Mouse (Mus musculus) intestine, embryonic 14.5 days (tissue): ENCODE data around the gene Tnfaip8l3. TPM values are rescaled to one million over a fixed set of nuclear protein-coding genes. Genes with fewer than 3 reads are reported as not detected.

Source experiments
- ATAC-seq: fragments of 200-750 bp; cut with Nextera tagmentation; replicated peaks from 2 replicates; pipeline ENCODE4 v1.8.0; 2017; ENCODE audit warnings: low read depth, moderate number of reproducible peaks, moderate TSS enrichment, moderate library complexity; ENCODE audit not compliant: low FRiP score, low TSS enrichment
- DNase-seq: peaks from one replicate; pipeline ENCODE4 v3.0.0-alpha.2; 2018; ENCODE audit warnings: low spot score
- H3K27ac ChIP-seq: fragments of 300-500 bp; sonication (generic); 2 replicates; pipeline ENCODE4 v1.5.1; 2014; ENCODE audit warnings: low read depth, mild to moderate bottlenecking, control low read depth
- H3K27me3 ChIP-seq: fragments of 300-500 bp; sonication (generic); replicated peaks from 2 replicates; pipeline ENCODE4 v1.6.1; 2014; ENCODE audit warnings: low read length, control low read depth; ENCODE audit not compliant: control insufficient read depth, insufficient read depth
- H3K36me3 ChIP-seq: fragments of 300-500 bp; sonication (generic); 2 replicates; pipeline ENCODE4 v1.6.1; 2014; ENCODE audit warnings: low read length, control low read depth; ENCODE audit not compliant: control insufficient read depth, insufficient read depth
- H3K4me1 ChIP-seq: fragments of 300-500 bp; sonication (generic); replicated peaks from 2 replicates; pipeline ENCODE4 v1.6.1; 2014; ENCODE audit warnings: low read length, control low read depth, mixed read lengths; ENCODE audit not compliant: control insufficient read depth, insufficient read depth
- H3K4me2 ChIP-seq: fragments of 300-500 bp; sonication (generic); 2 replicates; pipeline ENCODE4 v1.6.1; 2014; ENCODE audit warnings: low read length
- H3K4me3 ChIP-seq: fragments of 300-500 bp; sonication (generic); 2 replicates; pipeline ENCODE4 v1.5.1; 2014; ENCODE audit warnings: low read depth, low read length, control low read depth, mixed read lengths
- H3K9ac ChIP-seq: fragments of 300-500 bp; sonication (generic); 2 replicates; pipeline ENCODE4 v1.6.1; 2014; ENCODE audit warnings: mild to moderate bottlenecking, low read length
- H3K9me3 ChIP-seq: fragments of 300-500 bp; sonication (generic); 2 replicates; pipeline ENCODE4 v1.6.1; 2016; ENCODE audit warnings: low read length, control low read depth; ENCODE audit not compliant: control insufficient read depth
- WGBS: fragments of 180-500 bp; shearing (Covaris S2); extraction: QIAGEN DNeasy Blood & Tissue Kit; methylation state at CpG from one replicate; pipeline ENCODE4 v1.1.7; 2014; 5-methylcytosine and 5-hydroxymethylcytosine counted together
- polyA plus RNA-seq: library from polyadenylated mRNA; unstranded; fragments of >200 nt; fragmentation: Nextera tagmentation; extraction: Ambion mirVana; gene quantifications from 2 replicates; pipeline ENCODE4 v1.2.1, GENCODE M21; 2014

The Tnfaip8l3 gene
- polyA plus RNA-seq, 1 experiment from 2014 or later, result 0.05 TPM

DNA sequence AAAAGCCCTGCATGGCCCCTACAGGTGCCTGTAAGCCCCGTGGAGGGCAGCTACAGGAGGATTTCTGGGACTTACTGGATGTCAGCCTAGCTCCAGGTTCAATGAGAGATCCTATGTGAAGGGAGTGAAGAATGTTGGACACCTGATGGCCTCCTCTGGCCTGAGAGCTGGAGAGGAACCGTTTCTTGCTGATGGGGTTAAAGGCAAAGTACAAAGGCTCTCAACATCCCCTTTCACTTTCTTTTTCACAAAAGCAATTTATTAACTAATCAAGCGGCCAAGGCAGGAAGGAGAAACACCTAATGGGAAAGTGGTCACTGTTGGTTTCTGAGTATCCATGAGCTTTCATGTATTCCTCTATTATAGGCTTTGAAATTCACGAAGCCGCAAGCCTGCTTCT is 1.0 kb upstream of the Tnfaip8l3 start:
- Histone ChIP-seq H3K4me1 (peaks cover 6% of the 10 kb centered on the region), H3K9ac (no peak overlapping the region), H3K9me3 (no peaks in the 10 kb centered on the region), H3K4me3 (peak overlapping the region; percentile 46), H3K4me2 (peak overlapping the region; percentile 94), H3K27me3 (peaks cover 40% of the 10 kb centered on the region), H3K36me3 (no peaks in the 10 kb centered on the region), H3K27ac (no peak overlapping the region)
- DNase-seq, result no peak
- 40% methylated on average over 5 of the region's 5 CpGs for WGBS
- ATAC-seq, result no peak

DNA sequence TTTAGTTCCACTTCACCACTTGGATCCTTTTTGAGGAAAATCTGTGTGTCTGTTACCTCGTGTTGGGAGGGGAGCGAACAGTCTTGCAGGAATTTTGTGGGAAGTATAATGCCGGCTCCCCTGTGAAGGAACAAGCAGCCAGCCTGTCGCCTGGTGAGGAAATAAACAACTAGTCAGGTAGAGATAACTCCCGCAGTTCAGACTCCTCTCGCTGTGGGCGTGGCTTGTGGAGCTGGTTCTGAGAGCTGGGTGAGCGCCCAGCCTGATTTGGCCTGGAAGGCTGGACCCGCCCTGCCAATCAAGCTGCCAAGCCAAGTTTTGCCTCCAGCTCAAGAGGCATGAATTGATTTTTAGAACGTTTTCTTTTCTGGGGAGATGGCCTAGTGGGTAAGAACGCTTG is 589 bp upstream of the Tnfaip8l3 start:
- H3K27ac ChIP-seq, result no peak overlapping the region
- H3K36me3 ChIP-seq, result no peaks in the 10 kb centered on the region
- H3K4me2 ChIP-seq, result peak overlapping the region; percentile 94
- H3K4me1 ChIP-seq, result peaks cover 6% of the 10 kb centered on the region
- no peak overlapping the region; the same call in 1 of the 2 replicates for H3K9ac ChIP-seq
- no peaks in the 10 kb centered on the region for H3K9me3 ChIP-seq
- peak; percentile 77 for DNase-seq
- H3K4me3 ChIP-seq, result peak overlapping the region; percentile 46
- peak; percentile 81; the same call in 1 of the 2 replicates for ATAC-seq
- H3K27me3 ChIP-seq, result peaks cover 40% of the 10 kb centered on the region
- 2% methylated on average over 11 of the region's 11 CpGs for WGBS

DNA sequence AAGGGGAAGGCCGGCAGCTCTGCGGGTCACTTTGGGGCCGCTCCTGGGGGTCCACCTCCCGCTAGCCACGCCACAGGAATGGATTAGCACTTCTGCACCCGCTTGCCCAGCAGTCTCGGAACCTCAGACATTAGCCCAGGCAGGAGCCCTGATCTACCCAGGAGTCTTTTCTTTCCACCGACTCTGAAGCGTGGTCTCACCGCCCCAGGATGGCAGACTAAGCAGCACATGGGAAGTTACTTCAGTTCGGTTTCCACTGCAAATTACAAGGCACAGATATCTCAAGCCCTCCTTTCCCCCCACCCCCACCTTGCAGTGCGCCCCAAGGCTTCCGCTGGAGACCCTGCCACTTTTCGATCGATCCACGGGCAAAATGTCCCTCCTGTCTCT is 551 bp downstream of the Tnfaip8l3 start:
- Histone ChIP-seq H3K36me3 (no peaks in the 10 kb centered on the region), H3K27me3 (peaks cover 40% of the 10 kb centered on the region), H3K4me1 (peaks cover 6% of the 10 kb centered on the region), H3K4me3 (peak overlapping the region; percentile 46), H3K4me2 (peak overlapping the region; percentile 94), H3K9ac (peak overlapping the region; percentile 39), H3K9me3 (no peaks in the 10 kb centered on the region), H3K27ac (no peak overlapping the region)
- ATAC-seq (no peak), DNase-seq (peak; percentile 52)
- 3% methylated on average over 16 of the region's 16 CpGs for WGBS

DNA sequence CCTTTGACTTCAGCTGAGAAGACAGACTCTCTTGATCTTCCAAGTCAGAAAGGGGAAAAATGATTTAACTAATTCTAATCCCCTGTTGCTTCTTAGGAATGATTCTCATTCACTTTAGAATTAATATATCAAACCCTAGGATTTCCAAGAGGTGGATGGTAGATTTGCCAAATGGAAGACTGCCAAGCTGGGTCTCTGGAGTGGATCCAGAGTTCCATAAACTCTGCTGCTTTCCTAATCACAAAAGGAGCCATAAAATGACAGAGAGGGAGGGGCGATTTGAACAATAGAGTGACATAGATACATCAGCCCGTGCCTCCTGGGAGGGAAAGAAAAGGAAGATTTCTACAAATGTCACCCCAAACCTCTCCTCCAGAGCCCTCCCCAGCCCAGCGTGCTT is 3.4 kb downstream of the Tnfaip8l3 start:
- Histone ChIP-seq H3K4me2 (no peak overlapping the region), H3K27me3 (peaks cover 36% of the 10 kb centered on the region), H3K36me3 (no peaks in the 10 kb centered on the region), H3K4me1 (peaks cover 6% of the 10 kb centered on the region), H3K4me3 (no peak overlapping the region), H3K9ac (no peak overlapping the region), H3K27ac (no peak overlapping the region), H3K9me3 (no peaks in the 10 kb centered on the region)
- ATAC-seq (no peak), DNase-seq (no peak)
- WGBS, result 64% methylated on average over 3 of the region's 3 CpGs

DNA sequence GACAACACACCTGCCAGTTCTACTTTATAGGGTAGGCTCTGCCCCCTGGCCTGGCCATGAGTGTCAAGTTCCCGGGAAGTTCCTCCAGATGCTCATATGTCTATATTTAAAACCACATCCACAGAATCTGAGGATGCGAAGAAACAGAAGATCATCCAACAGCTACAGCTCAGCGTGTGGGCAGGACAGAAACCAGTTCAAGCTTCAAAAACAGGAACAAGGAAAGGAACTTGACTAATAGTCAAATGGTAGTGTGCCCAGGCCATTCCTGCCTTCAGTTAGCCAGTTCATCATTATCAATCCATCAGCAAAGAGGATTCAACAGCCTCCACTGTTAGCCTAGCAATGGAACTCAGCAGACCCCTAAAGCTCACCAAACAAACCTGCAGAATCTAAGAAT is 4.5 kb downstream of the Tnfaip8l3 start:
- no peaks in the 10 kb centered on the region for H3K9me3 ChIP-seq
- 79% methylated on average over 3 of the region's 3 CpGs for WGBS
- no peak overlapping the region for H3K27ac ChIP-seq
- no peak overlapping the region for H3K4me3 ChIP-seq
- no peak overlapping the region for H3K9ac ChIP-seq
- H3K4me1 ChIP-seq, result peaks cover 1% of the 10 kb centered on the region
- H3K36me3 ChIP-seq, result no peaks in the 10 kb centered on the region
- peaks cover 26% of the 10 kb centered on the region for H3K27me3 ChIP-seq
- DNase-seq (no peak), ATAC-seq (no peak)
- H3K4me2 ChIP-seq, result no peak overlapping the region

DNA sequence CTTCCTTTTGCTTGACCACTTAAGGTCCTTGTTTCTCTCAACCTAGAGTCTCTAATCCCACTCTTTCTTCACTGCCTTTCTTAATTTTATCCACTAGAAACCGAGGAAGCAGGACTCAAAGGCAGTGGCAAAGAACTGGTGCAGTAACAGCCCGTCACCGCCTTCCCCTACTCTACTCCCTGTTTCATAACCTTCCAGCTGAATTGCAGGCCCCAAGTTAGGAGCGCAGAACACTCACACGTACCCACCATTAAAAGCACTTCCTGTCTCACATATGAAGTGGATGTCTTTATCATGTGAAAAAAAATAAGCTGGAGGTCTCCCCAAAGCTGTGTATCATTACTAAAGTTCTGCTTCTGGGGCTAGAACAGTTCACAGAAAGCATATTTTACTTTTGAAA is 6.5 kb downstream of the Tnfaip8l3 start:
- ATAC-seq, result no peak
- H3K4me2 ChIP-seq, result no peak overlapping the region
- DNase-seq, result no peak
- peaks cover 7% of the 10 kb centered on the region for H3K27me3 ChIP-seq
- 67% methylated on average over 5 of the region's 5 CpGs for WGBS
- no peaks in the 10 kb centered on the region for H3K36me3 ChIP-seq
- no peak overlapping the region for H3K9ac ChIP-seq
- H3K27ac ChIP-seq, result no peak overlapping the region
- no peak overlapping the region for H3K4me3 ChIP-seq
- H3K4me1 ChIP-seq, result no peaks in the 10 kb centered on the region
- no peaks in the 10 kb centered on the region for H3K9me3 ChIP-seq

DNA sequence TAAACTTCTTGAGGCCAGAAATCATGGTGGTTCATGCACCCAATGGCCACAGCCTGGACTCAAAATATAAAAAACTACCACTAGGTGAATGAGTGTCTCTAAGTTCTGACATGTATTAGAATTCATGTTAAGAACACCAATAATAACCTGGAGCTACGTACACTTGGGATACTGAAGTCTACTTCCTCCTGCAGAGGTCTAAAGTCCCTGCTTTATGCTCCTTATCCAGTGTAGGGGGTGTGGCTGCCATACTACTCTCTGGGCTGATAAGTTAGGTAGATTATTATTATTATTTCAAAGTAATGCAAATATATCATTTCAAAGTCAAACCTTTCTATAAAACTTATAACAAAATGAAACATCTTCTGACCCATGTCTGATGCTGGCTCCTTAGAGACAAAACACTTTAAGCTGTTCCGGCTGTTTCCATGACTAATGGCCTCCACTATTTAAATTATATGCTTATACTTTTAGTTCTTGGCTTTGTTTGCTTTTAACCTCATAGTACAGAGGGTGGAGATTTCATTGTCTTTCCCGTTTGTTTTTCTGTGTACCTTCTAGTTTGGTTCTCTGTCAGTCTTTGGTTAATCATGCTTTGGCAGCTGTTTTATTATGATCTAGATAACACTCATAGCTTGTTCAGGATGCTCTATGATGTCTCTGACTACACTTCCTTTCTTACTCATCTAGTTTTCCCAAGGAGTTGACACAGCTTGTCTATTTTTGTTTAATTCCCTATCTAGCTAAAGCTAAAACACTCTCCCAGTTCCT is 16.7 kb downstream of the Tnfaip8l3 start:
- Histone ChIP-seq H3K36me3 (no peaks in the 10 kb centered on the region), H3K27me3 (no peaks in the 10 kb centered on the region), H3K9me3 (no peaks in the 10 kb centered on the region), H3K4me2 (no peak overlapping the region), H3K27ac (no peak overlapping the region), H3K4me1 (no peaks in the 10 kb centered on the region), H3K4me3 (no peak overlapping the region), H3K9ac (no peak overlapping the region)
- 76% methylated on average over 3 of the region's 3 CpGs for WGBS
- ATAC-seq, result no peak
- no peak for DNase-seq

DNA sequence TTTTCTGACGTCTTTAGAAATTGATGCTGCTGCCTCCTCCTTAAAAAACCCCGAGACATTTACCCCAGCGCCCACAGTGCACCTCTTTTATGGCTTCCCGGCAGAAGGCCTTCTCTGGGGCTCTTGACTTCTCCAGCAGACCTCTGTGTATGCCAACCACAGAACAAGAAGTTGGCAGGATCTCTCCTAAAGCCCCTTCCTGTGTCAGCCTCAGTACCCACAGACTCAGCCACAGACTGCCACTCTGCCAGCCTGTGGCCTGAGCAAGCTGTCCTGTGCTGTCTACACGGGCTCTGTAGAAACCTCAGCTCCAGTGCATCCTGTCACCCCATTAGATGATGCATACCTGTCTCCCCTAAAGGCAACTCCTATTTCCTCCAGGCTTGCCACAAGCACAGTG is 19.2 kb downstream of the Tnfaip8l3 start:
- DNase-seq (no peak), ATAC-seq (no peak)
- H3K4me1 ChIP-seq, result no peaks in the 10 kb centered on the region
- no peaks in the 10 kb centered on the region for H3K9me3 ChIP-seq
- no peaks in the 10 kb centered on the region for H3K36me3 ChIP-seq
- no peak overlapping the region for H3K4me3 ChIP-seq
- no peak overlapping the region for H3K27ac ChIP-seq
- H3K4me2 ChIP-seq, result no peak overlapping the region
- no peak overlapping the region for H3K9ac ChIP-seq
- no peaks in the 10 kb centered on the region for H3K27me3 ChIP-seq
- WGBS, result 68% methylated on average over 5 of the region's 5 CpGs

DNA sequence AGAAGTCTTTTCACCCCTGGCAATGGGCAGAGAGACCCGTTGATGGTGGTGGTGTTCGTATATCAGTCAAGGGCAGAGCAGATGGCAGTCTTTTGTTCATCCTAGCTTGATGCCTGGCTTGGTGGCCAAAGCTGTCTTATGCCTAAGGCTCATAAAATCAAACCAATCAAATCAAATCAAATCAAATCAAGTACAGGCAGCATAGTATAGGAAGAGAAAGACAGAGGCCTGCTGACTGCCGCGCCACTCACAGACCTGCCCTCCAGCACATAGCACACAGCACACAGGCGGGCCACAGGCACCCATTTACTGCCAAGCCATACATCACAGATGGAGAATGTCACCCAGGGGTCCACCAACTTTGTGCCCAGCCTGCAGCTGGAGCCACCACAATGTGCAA is 25.1 kb downstream of the Tnfaip8l3 start:
- WGBS, result 86% methylated on average over 5 of the region's 5 CpGs
- Histone ChIP-seq H3K4me3 (no peak overlapping the region), H3K4me2 (no peak overlapping the region), H3K27ac (no peak overlapping the region), H3K9ac (no peak overlapping the region), H3K27me3 (no peaks in the 10 kb centered on the region), H3K36me3 (no peaks in the 10 kb centered on the region), H3K9me3 (no peaks in the 10 kb centered on the region), H3K4me1 (no peaks in the 10 kb centered on the region)
- ATAC-seq (no peak), DNase-seq (no peak)
